Mouse (Mus musculus): ENCODE results near the gene Dnajb8.

GRCm38 (mm10) chr6:88200693-88201609 is 21.1 kb upstream of the Dnajb8 start:
- no peak for TF ChIP-seq POLR2A (IDR thresholded peaks at IDR 0.05; ENCODE audit: borderline replicate concordance, extremely low read depth, insufficient read depth, insufficient read length, poor library complexity, severe bottlenecking)
- no peak for TF ChIP-seq CTCF (IDR thresholded peaks at IDR 0.05; ENCODE audit: borderline replicate concordance, extremely low read depth, insufficient read depth, insufficient read length)

Data from brain, embryonic 14.5 days (tissue).